In the genomic region with DNA sequence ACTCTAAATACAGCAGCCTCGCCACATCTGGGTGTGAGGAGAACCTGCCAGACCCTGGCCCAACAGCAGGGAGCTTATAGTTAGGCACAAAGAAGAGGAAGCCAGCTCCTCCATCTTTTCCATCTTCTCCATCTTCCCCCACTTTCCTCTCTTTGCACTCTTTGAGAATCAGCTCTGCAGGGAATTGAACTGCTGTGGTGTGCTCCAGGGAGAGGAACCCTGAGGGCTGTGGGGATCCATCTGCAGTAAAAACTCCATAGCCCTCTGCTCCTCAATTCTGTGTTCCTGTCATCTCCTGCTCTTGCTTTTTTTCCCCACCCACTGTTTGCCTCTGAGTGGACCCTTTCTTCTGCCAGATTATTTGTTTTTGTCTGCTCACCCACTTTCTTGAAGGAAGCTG, we compare ENCODE assay signal across 19 mouse cellular contexts. TPM values are rescaled to one million over a fixed set of nuclear protein-coding genes. Genes with fewer than 3 reads are reported as not detected.
"Had no signal": no experiment of that assay in that cellular context is flagged by ENCODE, and none has a peak within 500 bp of the region (broad histone marks: within the 10 kb centered on the region; RNA-seq: fewer than 3 reads in every experiment).

A gene (plus strand): TSS at position 301 of the 400 bp plus-strand sequence.

RNA-seq across cellular contexts. Expression of the gene that starts here (rescaled TPM):
- polyA plus RNA-seq: cortical plate, adult 2 months; embryonic facial prominence, embryonic 10.5 days; embryonic facial prominence, embryonic 11.5 days; embryonic facial prominence, embryonic 12.5 days; embryonic facial prominence, embryonic 13.5 days; embryonic facial prominence, embryonic 14.5 days; embryonic facial prominence, embryonic 15.5 days; erythroblast, embryonic 14.5 days; forebrain, embryonic 10.5 days; forebrain, embryonic 11.5 days; forebrain, embryonic 12.5 days; forebrain, embryonic 13.5 days; forebrain, embryonic 14.5 days; forebrain, embryonic 15.5 days; forebrain, embryonic 16.5 days; forebrain, postnatal 0 days; frontal cortex, adult 2 months; gonadal fat pad, adult 2 months; heart, adult 2 months had no signal
